Mouse (Mus musculus) embryonic facial prominence, embryonic 10.5 days (tissue): ENCODE results near the gene Rsl1. TPM values are rescaled to one million over a fixed set of nuclear protein-coding genes. Genes with fewer than 3 reads are reported as not detected.
"Not testable (repeated sequence)": the region's sequence is repeated elsewhere in the genome, so short reads cannot be mapped to it uniquely, and the experiment has no call there.

Source experiments
- DNase-seq: peaks from one replicate; pipeline ENCODE4 v3.0.0-alpha.2; 2017; ENCODE audit warnings: low spot score
- H3K27ac ChIP-seq: fragments of 300-500 bp; sonication (generic); replicated peaks from 2 replicates; pipeline ENCODE4 v1.5.1; 2016; ENCODE audit warnings: mild to moderate bottlenecking
- H3K27me3 ChIP-seq: fragments of 300-500 bp; sonication (generic); replicated peaks from 2 replicates; pipeline ENCODE4 v1.6.1; 2016; ENCODE audit warnings: low read depth, mild to moderate bottlenecking; ENCODE audit not compliant: poor library complexity, severe bottlenecking
- H3K36me3 ChIP-seq: fragments of 300-500 bp; sonication (generic); replicated peaks from 2 replicates; pipeline ENCODE4 v1.6.1; 2016; ENCODE audit warnings: mild to moderate bottlenecking, moderate library complexity
- H3K4me1 ChIP-seq: fragments of 300-500 bp; sonication (generic); 2 replicates; pipeline ENCODE4 v1.6.1; 2016
- H3K4me3 ChIP-seq: fragments of 300-500 bp; sonication (generic); 2 replicates; pipeline ENCODE4 v1.5.1; 2016; ENCODE audit warnings: mild to moderate bottlenecking, moderate library complexity
- H3K9me3 ChIP-seq: fragments of 300-500 bp; sonication (generic); 2 replicates; pipeline ENCODE4 v1.6.1; 2016; ENCODE audit warnings: mild to moderate bottlenecking
- WGBS: fragments of 180-500 bp; shearing (Covaris S2); methylation state at CpG from one replicate; pipeline ENCODE4 v1.1.7; 2016; 5-methylcytosine and 5-hydroxymethylcytosine counted together
- polyA plus RNA-seq: library from polyadenylated mRNA; unstranded; fragments of >200 nt; fragmentation: Nextera tagmentation; extraction: Ambion mirVana; gene quantifications from 2 replicates; pipeline ENCODE4 v1.2.1, GENCODE M21; 2016

Gene Rsl1
- 7.4 and 7.5 TPM in 2 replicates for polyA plus RNA-seq

GRCm38 (mm10) chr13:67172991-67173722, at the start of gene Rsl1:
TSS of gene Rsl1 (plus strand) at chr13:67173182.
- H3K27me3 ChIP-seq, H3K36me3 ChIP-seq, H3K4me1 ChIP-seq, H3K9me3 ChIP-seq: not testable (repeated sequence)
- under 1% methylated on average over 17 of the region's 17 CpGs for WGBS
- peak; percentile 66 for DNase-seq
- H3K27ac ChIP-seq: peak within 1 kb of the TSS; percentile 81
- H3K4me3 ChIP-seq: peak within 1 kb of the TSS; percentile 76

DNA sequence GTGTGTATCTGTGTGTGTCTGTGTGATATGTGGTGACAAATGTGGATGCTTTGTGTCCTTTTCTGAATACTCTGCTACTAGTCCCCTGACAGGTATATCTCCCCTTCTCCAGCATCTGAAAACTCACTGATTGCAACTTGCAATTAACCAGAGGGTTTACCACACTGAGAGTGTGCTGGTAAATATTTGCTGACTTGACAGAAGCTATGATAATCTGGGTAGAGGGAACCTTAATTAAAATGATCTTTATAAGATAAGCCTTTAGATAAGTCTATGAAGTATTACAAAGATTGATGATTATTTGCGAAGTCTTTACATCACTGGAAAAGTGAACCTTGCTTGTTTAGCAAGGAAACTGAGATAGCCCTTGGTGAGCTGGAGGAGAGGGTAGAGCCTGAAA, 48.5 kb upstream of the Rsl1 start:
- DNase-seq: no peak
- H3K9me3 ChIP-seq: 0 out of 2 replicates have a peak, but pooled peaks cover 2% of the 10 kb centered on the region
- WGBS: 90% methylated on average over 1 of the region's 1 CpGs
- peaks cover 7% of the 10 kb centered on the region for H3K4me1 ChIP-seq
- H3K27ac ChIP-seq: no peak overlapping the region
- no peaks in the 10 kb centered on the region for H3K36me3 ChIP-seq
- H3K4me3 ChIP-seq: no peak overlapping the region
- H3K27me3 ChIP-seq: no peaks in the 10 kb centered on the region

DNA sequence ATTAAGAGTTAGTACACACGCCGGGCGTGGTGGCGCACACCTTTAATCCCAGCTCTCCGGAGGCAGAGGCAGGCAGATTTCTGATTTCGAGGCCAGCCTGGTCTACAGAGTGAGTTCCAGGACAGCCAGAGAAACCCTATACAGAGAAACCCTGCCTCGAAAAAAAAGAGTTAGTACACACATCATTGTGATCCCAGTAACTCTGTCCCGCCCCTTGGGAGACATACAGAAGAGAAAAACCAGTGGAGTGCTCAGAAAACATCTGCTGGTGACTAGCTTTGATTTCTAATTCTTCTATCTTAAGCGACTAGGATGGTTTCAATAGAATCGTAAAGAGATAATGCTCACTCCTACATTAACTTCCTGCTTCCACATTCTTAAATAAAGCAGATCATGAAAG, 45.5 kb upstream of the Rsl1 start:
- H3K4me3 ChIP-seq, H3K36me3 ChIP-seq, H3K9me3 ChIP-seq, H3K4me1 ChIP-seq, H3K27me3 ChIP-seq, H3K27ac ChIP-seq, DNase-seq: not testable (repeated sequence)
- 80% methylated on average over 10 of the region's 10 CpGs for WGBS

GRCm38 (mm10) chr13:67128038-67128721, 44.8 kb upstream of the Rsl1 start:
- Histone ChIP-seq H3K27me3 (no peaks in the 10 kb centered on the region), H3K9me3 (0 out of 2 replicates have a peak, but pooled peaks cover 2% of the 10 kb centered on the region), H3K27ac (peak overlapping the region; percentile 82), H3K4me1 (peaks cover 7% of the 10 kb centered on the region), H3K36me3 (no peaks in the 10 kb centered on the region), H3K4me3 (peak overlapping the region; percentile 76)
- WGBS: 2% methylated on average over 18 of the region's 18 CpGs
- DNase-seq: peak; percentile 83

GRCm38 (mm10) chr13:67166122-67166521, 6.9 kb upstream of the Rsl1 start:
- DNase-seq, H3K4me3 ChIP-seq, H3K4me1 ChIP-seq, H3K36me3 ChIP-seq, H3K27me3 ChIP-seq, H3K27ac ChIP-seq, H3K9me3 ChIP-seq: not testable (repeated sequence)
- 66% methylated on average over 4 of the region's 4 CpGs for WGBS

GRCm38 (mm10) chr13:67173723-67174055, 707 bp downstream of the Rsl1 start:
- Histone ChIP-seq H3K4me1 (peaks cover 4% of the 10 kb centered on the region; the same call in 1 of the 2 replicates), H3K36me3 (peaks cover 7% of the 10 kb centered on the region; the same call in 1 of the 2 replicates), H3K9me3 (no peaks in the 10 kb centered on the region), H3K4me3 (peak overlapping the region; percentile 76), H3K27me3 (no peaks in the 10 kb centered on the region), H3K27ac (no peak overlapping the region)
- 37% methylated on average over 5 of the region's 5 CpGs for WGBS
- DNase-seq: no peak

GRCm38 (mm10) chr13:67194340-67194894, 21.4 kb downstream of the Rsl1 start, which contains the start of gene Zfp455:
TSS of gene Zfp455 (plus strand) at chr13:67194506.
- Histone ChIP-seq H3K9me3 (no peaks in the 10 kb centered on the region), H3K4me3 (peak within 1 kb of the TSS; percentile 75), H3K27ac (peak within 1 kb of the TSS; percentile 88), H3K36me3 (no peaks in the 10 kb centered on the region), H3K27me3 (no peaks in the 10 kb centered on the region), H3K4me1 (peaks cover 5% of the 10 kb centered on the region; the same call in 1 of the 2 replicates)
- DNase-seq: peak; percentile 60
- WGBS: 4% methylated on average over 13 of the region's 13 CpGs

GRCm38 (mm10) chr13:67201656-67202055, 28.7 kb downstream of the Rsl1 start:
- Histone ChIP-seq H3K27ac (no peak overlapping the region), H3K4me1 (no peaks in the 10 kb centered on the region), H3K9me3 (no peaks in the 10 kb centered on the region), H3K4me3 (no peak overlapping the region), H3K36me3 (no peaks in the 10 kb centered on the region), H3K27me3 (no peaks in the 10 kb centered on the region)
- DNase-seq: no peak
- 78% methylated on average over 3 of the region's 3 CpGs for WGBS

- H3K4me1 ChIP-seq: no peaks in the 10 kb centered on the region
- no peak overlapping the region for H3K27ac ChIP-seq
- peaks cover 6% of the 10 kb centered on the region; the same call in 1 of the 2 replicates for H3K9me3 ChIP-seq
- H3K4me3 ChIP-seq: no peak overlapping the region
- H3K27me3 ChIP-seq: no peaks in the 10 kb centered on the region
- DNase-seq: no peak
- 59% methylated on average over 4 of the region's 4 CpGs for WGBS
- H3K36me3 ChIP-seq: no peaks in the 10 kb centered on the region
Measured at GRCm38 (mm10) chr13:67214015-67214607, 41.1 kb downstream of the Rsl1 start.

Other genes starting within 250 kb of the Rsl1 start
- gene Zfp712, start 112.0 kb upstream of the Rsl1 start, polyA plus RNA-seq: 3.4 and 3.6 TPM in 2 replicates
- 6.0 and 6.3 TPM in 2 replicates for gene Zfp708, start 75.2 kb upstream of the Rsl1 start, polyA plus RNA-seq
- 2.7 and 3.2 TPM in 2 replicates for gene Gm28557, start 64.6 kb upstream of the Rsl1 start, polyA plus RNA-seq
- gene Rslcan18, start 56.9 kb upstream of the Rsl1 start, polyA plus RNA-seq: 0.23 and 0.29 TPM in 2 replicates
- gene Zfp759, start 51.5 kb upstream of the Rsl1 start, polyA plus RNA-seq: 1.7 and 2.6 TPM in 2 replicates
- gene Zfp455, start 21.3 kb downstream of the Rsl1 start, polyA plus RNA-seq: 1.1 and 1.3 TPM in 2 replicates
- gene Zfp458, start 105.3 kb downstream of the Rsl1 start, polyA plus RNA-seq: 1.2 and 1.6 TPM in 2 replicates
- gene Zfp457, start 133.3 kb downstream of the Rsl1 start, polyA plus RNA-seq: 0.32 and 0.62 TPM in 2 replicates
- gene Zfp595, start 159.4 kb downstream of the Rsl1 start, polyA plus RNA-seq: 1.5 and 1.8 TPM in 2 replicates
- 0.52 TPM in 1 of 2 replicates, not detected in the other for gene Gm28044, start 187.4 kb downstream of the Rsl1 start, polyA plus RNA-seq
- 0.79 and 0.92 TPM in 2 replicates for gene Zfp953, start 187.4 kb downstream of the Rsl1 start, polyA plus RNA-seq
- gene Gm28041, start 202.6 kb downstream of the Rsl1 start, polyA plus RNA-seq: not detected in 2 replicates
- gene Zfp456, start 202.6 kb downstream of the Rsl1 start, polyA plus RNA-seq: 0.64 and 1.4 TPM in 2 replicates
- 4.2 and 4.5 TPM in 2 replicates for gene Zfp429, start 226.6 kb downstream of the Rsl1 start, polyA plus RNA-seq
- 1.5 and 1.6 TPM in 2 replicates for gene Zfp459, start 248.2 kb downstream of the Rsl1 start, polyA plus RNA-seq